In the genomic region with DNA sequence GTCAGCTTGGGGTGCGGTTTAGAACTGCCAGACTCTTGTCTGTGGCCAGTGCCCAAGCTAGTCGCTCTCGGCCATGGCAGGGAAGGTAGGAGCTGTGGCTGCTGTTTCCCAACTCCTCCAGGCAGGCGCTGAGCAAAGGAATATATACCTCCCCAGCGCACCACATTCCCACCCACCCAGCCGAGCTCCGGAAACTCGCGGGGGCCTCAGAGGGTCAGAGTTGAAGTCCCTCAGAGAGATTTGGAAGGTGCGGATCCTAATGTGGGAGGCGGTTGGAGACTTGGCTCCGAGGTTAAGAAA, we compare ENCODE assay signal across 8 mouse cellular contexts. TPM values are rescaled to one million over a fixed set of nuclear protein-coding genes. Genes with fewer than 3 reads are reported as not detected.
DNase-seq lines count a peak whose midpoint lies in the region; ATAC-seq lines count a peak whose summit lies in the region.
"Had no signal": no experiment of that assay in that cellular context is flagged by ENCODE, and none has a peak within 500 bp of the region (broad histone marks: within the 10 kb centered on the region; RNA-seq: fewer than 3 reads in every experiment).

No protein-coding gene starts in this region.

- H3K36me3 ChIP-seq in megakaryocyte, embryonic 14.5 days (replicated peaks; ENCODE audit: low read length) = no peaks in the 10 kb centered on the region
- no peaks in the 10 kb centered on the region for H3K36me3 ChIP-seq in forebrain, embryonic 14.5 days (ENCODE audit: control insufficient read depth, insufficient read depth, low read length)
- H3K36me3 ChIP-seq in limb, embryonic 13.5 days = no peaks in the 10 kb centered on the region
- H3K36me3 ChIP-seq in stomach, embryonic 15.5 days = no peaks in the 10 kb centered on the region

- no peaks in the 10 kb centered on the region for H3K4me1 ChIP-seq in megakaryocyte, embryonic 14.5 days
- no peaks in the 10 kb centered on the region for H3K4me1 ChIP-seq in forebrain, embryonic 14.5 days (ENCODE audit: control insufficient read depth, insufficient read depth, low read length)
- 0 out of 2 replicates have a peak, but pooled peaks cover 4% of the 10 kb centered on the region for H3K4me1 ChIP-seq in limb, embryonic 13.5 days
- no peaks in the 10 kb centered on the region for H3K4me1 ChIP-seq in stomach, embryonic 15.5 days

- DNase-seq in forebrain, embryonic 14.5 days (ENCODE audit: low spot score) = no peak
- DNase-seq in c-Kit-positive CD71-positive TER-119-positive erythroid progenitor cells, embryonic 14.5 days (ENCODE audit: low spot score) = no peak
- no peak for DNase-seq in kidney, adult 8-10 months

- peak overlapping the region; percentile 62 for H3K9ac ChIP-seq in forebrain, embryonic 14.5 days (ENCODE audit: low read length)
- peak overlapping the region; percentile 58 for H3K9ac ChIP-seq in limb, embryonic 13.5 days
- H3K9ac ChIP-seq in stomach, embryonic 15.5 days = no peak overlapping the region

- ATAC-seq in megakaryocyte, adult 5-6 weeks (ENCODE audit: poor library complexity, severe bottlenecking) = no peak
- ATAC-seq in forebrain, embryonic 14.5 days = no peak; the same call in 1 of the 2 replicates
- no peak; the same call in 1 of the 2 replicates for ATAC-seq in limb, embryonic 13.5 days (ENCODE audit: low FRiP score, low read depth)
- no peak for ATAC-seq in stomach, embryonic 15.5 days (ENCODE audit: insufficient read depth, low FRiP score, low read depth)

- peak overlapping the region; percentile 88 for H3K4me3 ChIP-seq in megakaryocyte, embryonic 14.5 days (replicated peaks)
- H3K4me3 ChIP-seq in forebrain, embryonic 14.5 days (ENCODE audit: low read depth, low read length) = peak overlapping the region; percentile 46
- peak overlapping the region; percentile 55 for H3K4me3 ChIP-seq in limb, embryonic 13.5 days
- peak overlapping the region; percentile 53 for H3K4me3 ChIP-seq in stomach, embryonic 15.5 days (replicated peaks)

- H3K27me3 ChIP-seq in megakaryocyte, embryonic 14.5 days (replicated peaks) = peaks cover 7% of the 10 kb centered on the region
- H3K27me3 ChIP-seq in forebrain, embryonic 14.5 days (replicated peaks; ENCODE audit: control insufficient read depth, insufficient read depth, low read length) = no peaks in the 10 kb centered on the region
- no peaks in the 10 kb centered on the region for H3K27me3 ChIP-seq in limb, embryonic 13.5 days
- H3K27me3 ChIP-seq in stomach, embryonic 15.5 days (replicated peaks) = no peaks in the 10 kb centered on the region

- no peak overlapping the region for H3K27ac ChIP-seq in forebrain, embryonic 14.5 days (ENCODE audit: low read depth, low read length)
- no peak overlapping the region for H3K27ac ChIP-seq in limb, embryonic 13.5 days
- H3K27ac ChIP-seq in stomach, embryonic 15.5 days = no peak overlapping the region

- peak overlapping the region; percentile 73 for H3K4me2 ChIP-seq in forebrain, embryonic 14.5 days (ENCODE audit: low read length)
- peak overlapping the region; percentile 77 for H3K4me2 ChIP-seq in limb, embryonic 13.5 days (replicated peaks)
- peak overlapping the region; percentile 90 for H3K4me2 ChIP-seq in stomach, embryonic 15.5 days

- WGBS in forebrain, embryonic 14.5 days = 18% methylated on average over 12 of the region's 12 CpGs
- WGBS in limb, embryonic 13.5 days = 11% methylated on average over 12 of the region's 12 CpGs
- WGBS in stomach, embryonic 15.5 days = 14% methylated on average over 12 of the region's 12 CpGs

- no peaks in the 10 kb centered on the region for H3K9me3 ChIP-seq in megakaryocyte, embryonic 14.5 days
- H3K9me3 ChIP-seq in forebrain, embryonic 14.5 days (replicated peaks; ENCODE audit: control insufficient read depth, low read length) = no peaks in the 10 kb centered on the region
- no peaks in the 10 kb centered on the region for H3K9me3 ChIP-seq in limb, embryonic 13.5 days
- no peaks in the 10 kb centered on the region for H3K9me3 ChIP-seq in stomach, embryonic 15.5 days

RNA-seq across cellular contexts. Expression of gene 4930444G20Rik, which starts 8.9 kb away (rescaled TPM):
- polyA plus RNA-seq in megakaryocyte, embryonic 14.5 days (2012; ENCODE audit: insufficient read depth, low replicate concordance) = 0.96 TPM in 1 of 2 replicates, not detected in the other
- not detected in 2 replicates for total RNA-seq in megakaryocyte, adult 5-6 weeks (2015)
- not detected in 2 replicates for total RNA-seq in megakaryocyte, adult 5-6 weeks (2017)
- not detected in 2 replicates for polyA plus RNA-seq in forebrain, embryonic 14.5 days (2014; fragmentation: Nextera tagmentation; extraction: Ambion mirVana)
- polyA plus RNA-seq in limb, embryonic 13.5 days (2015; fragmentation: Nextera tagmentation; extraction: Ambion mirVana) = not detected in 2 replicates
- not detected in 2 replicates for polyA plus RNA-seq in stomach, embryonic 15.5 days (2015; fragmentation: Nextera tagmentation; extraction: Ambion mirVana)
- total RNA-seq: adrenal gland, postnatal 36 days had no signal
